Mouse (Mus musculus) heart, adult 9 months (tissue): ENCODE measurements at regions not wholly inside any gene's neighbourhood (a gene's known extent, or its start where the extent isn't known, plus 50 kb on each side); places are given as distances from the start of the nearest gene placed in this dataset.

ENCODE experiments used
- DNase-seq, 2 experiments: peaks; one replicate each; pipeline ENCODE4 v3.0.0; 2022; ENCODE audit warnings: low spot score in 2 of 2

DNA sequence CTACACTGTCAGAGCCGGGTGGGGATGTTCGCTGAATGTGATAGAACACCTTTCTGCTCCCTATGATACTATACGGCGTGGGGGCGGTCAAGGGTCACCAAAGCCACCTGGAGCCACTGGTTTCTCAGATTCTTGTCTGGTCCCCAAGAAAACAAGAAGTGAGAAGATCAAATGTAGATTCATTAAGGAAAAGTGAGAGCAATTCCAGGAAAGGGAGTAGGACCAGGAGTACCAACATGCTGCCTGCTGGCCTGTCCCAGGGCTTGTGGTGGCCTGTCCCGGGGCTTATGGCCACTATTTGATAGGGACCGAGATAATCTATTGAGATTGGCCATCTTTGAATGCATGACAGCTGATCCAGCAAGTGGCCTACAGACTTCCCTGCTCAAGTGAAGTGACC, 58.8 kb upstream of the Fut8 start:
- no peak for DNase-seq

GRCm38 (mm10) chr12:77177811-77178578, 59.9 kb upstream of the Fut8 start:
- DNase-seq: no peak

GRCm38 (mm10) chr12:77177303-77177702, 60.6 kb upstream of the Fut8 start:
- DNase-seq: no peak

- DNase-seq: no peak
Measured at GRCm38 (mm10) chr12:77174032-77174431, 63.9 kb upstream of the Fut8 start.

DNA sequence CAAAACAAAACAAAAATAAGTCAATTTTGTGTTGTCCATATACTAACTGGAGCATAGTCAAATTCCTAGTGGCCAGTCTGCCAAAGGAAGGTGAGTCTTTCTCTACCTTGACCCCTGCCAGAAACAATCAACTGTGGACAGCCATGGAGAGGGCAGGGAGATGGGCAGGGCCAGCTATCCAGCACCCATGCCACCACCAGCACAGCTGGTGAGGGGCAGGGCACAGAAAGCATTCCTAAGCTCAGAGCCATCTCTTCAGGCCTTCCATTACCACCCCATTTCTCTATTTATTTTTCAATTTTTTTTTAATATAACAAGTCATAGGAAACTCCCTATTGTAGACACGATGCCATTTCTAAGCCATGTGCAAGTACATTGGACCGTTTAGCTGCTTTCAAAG, 65.4 kb upstream of the Fut8 start:
- no peak for DNase-seq

DNA sequence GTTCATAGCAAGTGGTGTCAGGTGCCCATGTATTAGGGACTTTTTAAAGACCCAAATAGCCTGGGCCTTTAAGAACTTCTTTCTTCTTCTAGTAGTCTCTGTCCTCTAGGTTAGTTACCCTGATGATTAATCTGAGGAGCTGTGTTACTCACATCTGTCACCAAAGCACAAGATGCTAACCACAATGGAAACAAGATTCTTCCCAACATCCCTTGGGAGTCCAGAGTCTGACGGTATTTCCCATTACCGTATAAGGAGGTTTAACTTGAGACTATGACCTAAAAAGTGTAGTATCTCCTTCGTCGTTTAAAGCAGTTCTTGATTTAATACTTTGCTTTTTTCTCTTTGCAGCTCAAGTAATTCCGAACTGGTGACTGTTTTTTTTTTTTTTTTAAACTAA, 67.7 kb upstream of the Fut8 start:
- DNase-seq: no peak

DNA sequence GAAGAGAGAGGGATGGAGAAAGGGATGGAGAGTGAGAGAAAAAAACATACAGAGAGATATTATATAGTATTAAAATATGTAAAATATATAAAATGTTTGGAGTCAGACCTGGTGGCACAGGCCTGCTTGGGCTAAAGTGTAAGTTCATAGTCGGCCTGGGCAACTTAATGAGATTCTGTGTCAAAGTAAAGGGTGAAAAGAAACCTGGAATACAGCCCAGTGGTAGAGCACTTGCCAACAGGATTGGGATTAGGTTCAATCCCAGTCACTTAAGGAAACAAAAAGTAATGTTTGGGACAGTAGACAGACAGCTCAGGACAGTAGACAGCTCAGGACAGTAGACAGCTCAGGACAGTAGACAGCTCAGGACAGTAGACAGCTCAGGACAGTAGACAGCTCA, 69.6 kb upstream of the Fut8 start:
- DNase-seq: no peak

DNA sequence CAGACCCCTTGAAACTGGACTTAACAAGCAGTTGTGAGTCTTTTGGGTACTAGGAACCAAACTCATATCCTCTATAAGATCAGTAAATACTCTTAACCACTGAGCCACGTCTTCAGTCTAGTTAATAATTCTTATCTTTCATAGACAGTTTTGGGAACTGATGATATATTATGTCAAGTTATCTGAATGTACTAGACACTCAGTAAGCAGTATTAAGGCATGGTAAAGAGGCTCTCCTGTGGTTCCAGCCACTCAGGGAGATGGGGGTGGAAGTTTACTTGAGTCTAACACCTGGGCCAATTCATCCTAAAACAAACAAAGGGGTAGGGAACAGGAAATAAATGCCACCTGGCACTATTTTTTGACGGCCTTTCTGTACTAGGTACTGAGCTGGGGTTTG, 81.2 kb upstream of the Fut8 start:
- DNase-seq: no peak

- DNase-seq: no peak
Measured at GRCm38 (mm10) chr12:77155626-77156025, 82.3 kb upstream of the Fut8 start.

GRCm38 (mm10) chr12:77151471-77151870, 86.5 kb upstream of the Fut8 start:
- DNase-seq: no peak

GRCm38 (mm10) chr12:77149835-77150234, 88.1 kb upstream of the Fut8 start:
- DNase-seq: no peak

DNA sequence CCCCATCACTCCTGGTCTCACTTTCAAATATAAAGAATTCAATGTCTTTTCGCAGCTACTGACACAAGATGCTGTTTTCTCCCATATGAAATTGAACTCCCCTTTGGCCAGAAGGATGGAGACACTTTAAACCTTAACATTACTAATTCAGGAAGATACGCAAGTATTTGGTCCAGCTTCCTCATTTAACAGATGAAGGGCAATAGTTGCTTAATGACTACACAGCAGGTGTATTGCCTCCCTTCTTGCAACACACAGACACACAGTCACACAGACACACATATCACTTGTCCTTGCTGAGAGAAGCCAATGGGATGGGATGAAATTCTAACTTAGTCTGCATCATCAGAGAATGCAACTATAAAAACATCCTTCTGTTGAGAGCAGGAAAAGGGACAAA, 89.8 kb upstream of the Fut8 start:
- DNase-seq: no peak

DNA sequence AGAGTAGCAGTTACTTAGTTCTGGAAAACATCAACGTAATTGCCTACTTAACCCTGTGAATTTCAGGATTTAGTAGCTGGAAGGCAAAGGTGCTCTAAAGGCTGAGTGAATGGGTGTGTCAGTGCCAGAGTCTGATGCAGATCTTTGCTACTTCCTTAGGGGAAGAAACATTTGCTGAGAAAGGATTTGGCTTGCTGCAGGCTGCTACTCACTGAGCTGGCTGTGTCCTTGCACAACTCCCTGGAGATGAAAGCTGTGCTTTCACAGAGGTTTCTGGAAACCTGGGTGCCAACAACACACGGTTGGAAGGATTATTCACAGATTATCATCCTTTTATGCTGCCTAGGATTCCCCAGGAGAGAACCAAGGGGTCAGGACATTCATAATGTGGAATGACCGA, 94.0 kb upstream of the Fut8 start:
- DNase-seq: peak in 1 of 2 experiments; percentile 7

GRCm38 (mm10) chr12:77143521-77143920, 94.4 kb upstream of the Fut8 start:
- DNase-seq: no peak

DNA sequence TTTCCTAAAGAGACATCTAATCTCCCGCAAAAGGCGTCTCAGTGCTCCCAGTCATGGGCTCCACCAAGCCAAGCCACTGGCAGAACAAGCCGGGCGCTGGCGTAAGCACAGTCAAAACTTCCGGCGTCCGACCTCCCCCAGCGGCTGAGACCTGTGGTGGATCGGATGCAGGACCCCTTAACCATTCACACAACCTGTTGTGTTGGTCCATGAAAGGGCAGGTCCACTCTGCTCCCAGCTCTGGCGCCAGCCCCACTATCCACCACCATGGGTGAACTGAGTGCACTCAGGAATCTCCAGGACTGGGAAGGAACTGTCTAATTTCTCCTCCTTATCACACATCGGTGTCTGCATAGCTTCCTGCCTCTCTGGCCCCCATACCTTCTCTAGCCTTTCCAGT, 94.8 kb upstream of the Fut8 start:
- no peak for DNase-seq

- no peak for DNase-seq
Measured at GRCm38 (mm10) chr12:77142224-77142623, 95.7 kb upstream of the Fut8 start.

- DNase-seq: no peak
Measured at GRCm38 (mm10) chr12:77141260-77142201, 96.4 kb upstream of the Fut8 start.

- DNase-seq: no peak
Measured at GRCm38 (mm10) chr12:77140656-77141055, 97.3 kb upstream of the Fut8 start.

GRCm38 (mm10) chr12:77140141-77140540, 97.8 kb upstream of the Fut8 start:
- peak; percentile 13 to 17 for DNase-seq

- peak; percentile 34 to 35 for DNase-seq
Measured at GRCm38 (mm10) chr12:77139718-77140117, 98.2 kb upstream of the Fut8 start.

DNA sequence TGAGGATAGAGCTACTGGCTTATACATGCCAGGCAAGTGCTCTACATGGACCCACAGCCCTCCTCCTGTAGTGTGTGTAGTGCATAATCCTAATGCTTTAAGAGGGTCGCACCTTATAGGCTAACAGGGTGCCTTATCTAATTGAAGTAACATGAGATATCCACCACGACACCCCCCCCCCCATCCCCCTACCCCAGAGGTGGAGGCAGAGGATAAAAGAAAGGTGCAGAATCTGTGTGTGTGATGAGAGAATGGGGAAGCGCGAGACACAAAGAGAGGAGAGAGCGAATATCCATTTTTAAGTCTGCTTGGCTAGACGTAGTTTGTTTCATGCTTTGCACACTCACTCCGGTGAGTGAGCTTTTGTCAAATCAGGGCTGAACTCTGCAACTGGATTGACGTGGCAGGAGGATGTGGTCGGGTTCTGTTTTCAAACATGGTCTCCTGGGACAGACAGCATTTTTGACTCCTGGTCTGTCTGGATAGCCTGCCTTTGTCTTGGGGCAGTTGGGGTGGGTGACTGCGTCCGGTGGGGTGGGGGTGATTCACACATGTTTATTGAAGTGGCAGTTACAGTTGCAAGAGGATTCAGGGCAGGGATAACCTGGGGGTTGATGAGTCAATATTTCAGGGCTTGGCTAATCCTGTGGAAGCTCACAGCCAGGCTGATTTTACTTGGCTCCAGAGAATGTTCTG, 99.3 kb upstream of the Fut8 start:
- DNase-seq: no peak

DNA sequence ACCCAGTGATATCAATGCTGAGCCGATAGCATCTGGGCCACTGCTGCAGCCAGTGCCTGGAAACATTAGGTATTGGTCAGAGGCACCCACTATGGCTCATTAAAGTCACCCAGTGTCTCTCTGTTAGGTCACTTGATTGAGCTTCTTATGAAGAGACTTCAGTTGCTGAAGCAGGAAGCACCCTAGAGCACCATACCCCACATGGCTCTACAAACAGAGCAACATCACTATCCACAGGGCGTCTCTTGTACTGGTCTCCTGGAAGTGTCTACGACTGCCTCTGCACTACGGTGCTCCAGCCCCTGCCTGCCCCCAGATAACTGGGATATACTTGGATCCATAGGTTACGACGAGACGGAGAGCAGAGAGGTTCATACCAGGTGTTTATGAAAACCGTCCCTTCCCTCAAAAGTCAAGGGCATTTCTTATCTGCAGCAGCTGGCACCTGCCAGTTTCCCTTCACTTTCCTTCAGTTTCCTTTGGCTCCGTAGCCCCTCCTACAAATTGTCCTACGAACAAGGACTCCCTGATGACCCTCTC, 100.6 kb upstream of the Fut8 start:
- no peak for DNase-seq
